Mouse (Mus musculus) hindbrain, embryonic 16.5 days (tissue): Measurements from ENCODE around the gene Spock1. TPM values are rescaled to one million over a fixed set of nuclear protein-coding genes. Genes with fewer than 3 reads are reported as not detected.
"Not testable (repeated sequence)": the region's sequence is repeated elsewhere in the genome, so short reads cannot be mapped to it uniquely, and the experiment has no call there.

Source experiments
- ATAC-seq: fragments of 200-750 bp; cut with Nextera tagmentation; 2 replicates; pipeline ENCODE4 v1.8.0; 2017; ENCODE audit warnings: moderate TSS enrichment, moderate library complexity
- H3K27ac ChIP-seq: fragments of 300-500 bp; sonication (generic); 2 replicates; pipeline ENCODE4 v1.5.1; 2014; ENCODE audit warnings: low read depth, mild to moderate bottlenecking, control low read depth, low read length, moderate library complexity
- H3K27me3 ChIP-seq: fragments of 300-500 bp; sonication (generic); replicated peaks from 2 replicates; pipeline ENCODE4 v1.6.1; 2014; ENCODE audit warnings: low read length; ENCODE audit not compliant: control insufficient read depth, insufficient read depth
- H3K36me3 ChIP-seq: fragments of 300-500 bp; sonication (generic); 2 replicates; pipeline ENCODE4 v1.6.1; 2014; ENCODE audit warnings: mild to moderate bottlenecking, low read length, moderate library complexity, mixed read lengths; ENCODE audit not compliant: control insufficient read depth, insufficient read depth
- H3K4me1 ChIP-seq: fragments of 300-500 bp; sonication (generic); 2 replicates; pipeline ENCODE4 v1.6.1; 2014; ENCODE audit warnings: low read depth, low read length; ENCODE audit not compliant: control insufficient read depth, insufficient read depth
- H3K4me2 ChIP-seq: fragments of 300-500 bp; sonication (generic); 2 replicates; pipeline ENCODE4 v1.6.1; 2014; ENCODE audit warnings: mild to moderate bottlenecking, low read length, control low read depth, moderate library complexity
- H3K4me3 ChIP-seq: fragments of 300-500 bp; sonication (generic); 2 replicates; pipeline ENCODE4 v1.5.1; 2014; ENCODE audit warnings: mild to moderate bottlenecking, low read length, control low read depth, moderate library complexity
- H3K9ac ChIP-seq: fragments of 300-500 bp; sonication (generic); 2 replicates; pipeline ENCODE4 v1.6.1; 2014; ENCODE audit warnings: low read depth, mild to moderate bottlenecking, control low read depth, low read length, moderate library complexity
- H3K9me3 ChIP-seq: fragments of 300-500 bp; sonication (generic); 2 replicates; pipeline ENCODE4 v1.6.1; 2014; ENCODE audit warnings: mild to moderate bottlenecking, low read length, moderate library complexity; ENCODE audit not compliant: control insufficient read depth
- WGBS: fragments of 180-500 bp; shearing (Covaris S2); extraction: QIAGEN DNeasy Blood & Tissue Kit; methylation state at CpG from one replicate; pipeline ENCODE4 v1.1.7; 2014; 5-methylcytosine and 5-hydroxymethylcytosine counted together
- polyA plus RNA-seq: library from polyadenylated mRNA; unstranded; fragments of >200 nt; fragmentation: Nextera tagmentation; extraction: Ambion mirVana; gene quantifications from 2 replicates; pipeline ENCODE4 v1.2.1, GENCODE M21; 2015

Spock1 gene
- polyA plus RNA-seq, 1 experiment from 2014 or later, result 83.3 TPM

DNA sequence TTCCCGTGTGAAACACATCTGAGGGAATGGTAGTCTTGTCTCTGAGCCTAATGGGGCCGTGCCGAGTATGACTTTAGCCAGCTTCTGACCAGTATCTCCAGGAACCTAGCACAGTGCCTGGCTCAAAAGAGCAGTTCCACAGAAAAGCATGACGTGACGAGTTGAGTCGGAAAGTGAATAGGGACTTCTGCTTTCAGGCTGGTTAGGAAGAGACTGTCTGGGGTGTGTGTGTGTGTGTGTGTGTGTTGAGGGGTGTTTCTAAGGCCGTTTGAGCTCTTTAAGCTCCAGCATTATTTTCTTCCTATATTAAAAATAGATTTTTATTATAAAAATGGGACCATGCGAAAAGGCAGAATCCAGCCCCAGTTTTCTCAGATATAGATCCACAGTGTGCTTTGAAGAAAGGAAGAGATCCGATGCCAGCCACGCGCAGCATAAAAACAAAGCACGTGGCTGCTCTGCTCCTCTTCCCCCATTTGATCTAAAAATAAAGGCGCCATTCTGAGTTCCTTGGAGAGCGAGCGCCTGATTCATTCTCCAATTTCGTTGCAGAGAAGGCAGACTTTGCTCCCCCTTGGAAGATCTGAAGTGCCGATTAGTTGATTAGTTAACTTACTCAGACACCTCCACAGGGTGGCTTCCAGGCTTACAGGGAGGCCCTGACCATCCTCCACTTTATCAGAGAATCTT lies 288.9 kb downstream of the Spock1 start:
- Histone ChIP-seq H3K9me3 (no peaks in the 10 kb centered on the region), H3K27ac (no peak overlapping the region), H3K36me3 (no peaks in the 10 kb centered on the region), H3K27me3 (no peaks in the 10 kb centered on the region), H3K4me2 (no peak overlapping the region), H3K9ac (no peak overlapping the region), H3K4me3 (no peak overlapping the region), H3K4me1 (no peaks in the 10 kb centered on the region)
- no peak for ATAC-seq
- WGBS, result 75% methylated on average over 17 of the region's 17 CpGs

- peak; percentile 53 for ATAC-seq
- no peaks in the 10 kb centered on the region; the same call in 1 of the 2 replicates for H3K4me1 ChIP-seq
- no peak overlapping the region for H3K9ac ChIP-seq
- no peak overlapping the region for H3K27ac ChIP-seq
- H3K27me3 ChIP-seq, result no peaks in the 10 kb centered on the region
- H3K36me3 ChIP-seq, result no peaks in the 10 kb centered on the region
- WGBS, result 37% methylated on average over 11 of the region's 11 CpGs
- no peak overlapping the region for H3K4me2 ChIP-seq
- H3K4me3 ChIP-seq, result no peak overlapping the region
- H3K9me3 ChIP-seq, result peaks cover 5% of the 10 kb centered on the region; the same call in 1 of the 2 replicates
Observed at GRCm38 (mm10) chr13:57611326-57612171, 296.6 kb downstream of the Spock1 start.

DNA sequence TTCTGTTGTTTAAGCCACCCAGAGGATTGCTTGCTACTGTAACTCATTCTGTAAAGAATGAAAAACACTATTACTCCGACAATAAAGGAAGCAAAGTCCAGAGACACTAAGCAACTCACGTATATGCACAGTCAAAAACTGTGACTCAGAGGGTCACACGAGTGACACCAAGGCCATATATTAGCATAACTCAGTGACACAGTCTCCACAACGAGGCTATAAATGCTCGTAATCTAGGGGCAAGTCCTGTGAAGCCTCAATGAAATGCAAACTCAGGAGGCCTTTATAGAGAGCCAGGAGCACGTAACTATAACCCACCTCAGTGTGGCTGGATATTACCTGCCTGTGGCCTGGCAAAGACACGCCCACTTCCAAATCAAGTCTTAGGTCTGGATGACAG lies 298.2 kb downstream of the Spock1 start:
- H3K4me3 ChIP-seq, result no peak overlapping the region
- WGBS, result 83% methylated on average over 7 of the region's 7 CpGs
- ATAC-seq, result no peak
- no peak overlapping the region for H3K4me2 ChIP-seq
- no peaks in the 10 kb centered on the region; the same call in 1 of the 2 replicates for H3K4me1 ChIP-seq
- H3K9ac ChIP-seq, result no peak overlapping the region
- no peaks in the 10 kb centered on the region for H3K36me3 ChIP-seq
- no peak overlapping the region for H3K27ac ChIP-seq
- peaks cover 5% of the 10 kb centered on the region; the same call in 1 of the 2 replicates for H3K9me3 ChIP-seq
- no peaks in the 10 kb centered on the region for H3K27me3 ChIP-seq

DNA sequence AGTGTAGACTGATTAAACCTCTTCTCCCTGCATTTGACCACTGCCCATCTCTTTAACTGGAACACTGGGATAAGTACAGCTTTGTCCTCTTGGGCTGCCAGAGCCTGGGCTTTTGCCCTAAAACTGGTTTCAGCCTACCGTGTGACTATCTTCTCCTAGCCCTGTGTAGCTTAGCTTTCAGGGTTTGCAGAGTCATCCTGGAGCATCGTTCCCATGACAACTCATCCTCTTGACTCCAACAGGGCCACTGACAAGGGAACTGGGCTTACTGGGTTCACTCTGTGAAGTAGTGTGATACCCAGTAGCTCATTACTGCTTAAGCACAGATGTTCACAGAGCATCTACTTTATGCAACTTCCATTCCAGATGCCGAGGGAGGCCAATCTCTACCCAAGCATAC lies 303.7 kb downstream of the Spock1 start:
- no peaks in the 10 kb centered on the region; the same call in 1 of the 2 replicates for H3K27me3 ChIP-seq
- no peak overlapping the region for H3K9ac ChIP-seq
- no peak overlapping the region for H3K27ac ChIP-seq
- H3K9me3 ChIP-seq, result peaks cover 5% of the 10 kb centered on the region; the same call in 1 of the 2 replicates
- 0 out of 2 replicates have a peak, but pooled peaks cover 2% of the 10 kb centered on the region for H3K4me1 ChIP-seq
- ATAC-seq, result no peak
- no peak overlapping the region for H3K4me3 ChIP-seq
- H3K4me2 ChIP-seq, result no peak overlapping the region
- no peaks in the 10 kb centered on the region for H3K36me3 ChIP-seq
- 77% methylated on average over 3 of the region's 3 CpGs for WGBS

DNA sequence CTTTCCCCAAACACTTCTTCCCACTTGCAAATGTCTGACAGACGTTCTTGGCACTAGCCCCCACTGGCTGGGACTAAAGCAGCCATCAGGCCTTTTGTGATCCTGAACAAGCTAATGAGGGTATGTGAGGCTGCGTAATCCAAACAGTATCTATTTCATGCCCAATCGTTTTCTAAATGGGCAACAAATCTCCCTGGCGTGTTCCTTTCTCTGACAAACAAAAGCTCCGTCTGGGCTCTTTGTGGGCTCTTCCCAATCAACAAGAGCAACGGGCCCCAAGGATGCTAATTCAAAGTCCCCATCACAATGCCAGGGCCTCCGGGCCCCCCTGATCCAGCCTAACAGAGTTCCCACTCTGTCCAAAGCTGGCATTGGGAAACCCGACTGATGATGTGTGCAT lies 304.9 kb downstream of the Spock1 start:
- 0 out of 2 replicates have a peak, but pooled peaks cover 2% of the 10 kb centered on the region for H3K4me1 ChIP-seq
- H3K4me2 ChIP-seq, result no peak overlapping the region
- no peak overlapping the region for H3K4me3 ChIP-seq
- WGBS, result 25% methylated on average over 8 of the region's 8 CpGs
- H3K9me3 ChIP-seq, result no peaks in the 10 kb centered on the region
- peak; percentile 62 for ATAC-seq
- no peak overlapping the region for H3K9ac ChIP-seq
- H3K27ac ChIP-seq, result no peak overlapping the region
- no peaks in the 10 kb centered on the region; the same call in 1 of the 2 replicates for H3K27me3 ChIP-seq
- no peaks in the 10 kb centered on the region for H3K36me3 ChIP-seq

GRCm38 (mm10) chr13:57595761-57596051 lies 312.4 kb downstream of the Spock1 start:
- Histone ChIP-seq H3K9me3 (no peaks in the 10 kb centered on the region), H3K27ac (peak overlapping the region; percentile 73), H3K4me1 (peaks cover 14% of the 10 kb centered on the region), H3K27me3 (no peaks in the 10 kb centered on the region; the same call in 1 of the 2 replicates), H3K36me3 (no peaks in the 10 kb centered on the region), H3K4me2 (peak overlapping the region; percentile 40), H3K4me3 (no peak overlapping the region), H3K9ac (peak overlapping the region; percentile 35)
- no peak for ATAC-seq
- 59% methylated on average over 6 of the region's 6 CpGs for WGBS

DNA sequence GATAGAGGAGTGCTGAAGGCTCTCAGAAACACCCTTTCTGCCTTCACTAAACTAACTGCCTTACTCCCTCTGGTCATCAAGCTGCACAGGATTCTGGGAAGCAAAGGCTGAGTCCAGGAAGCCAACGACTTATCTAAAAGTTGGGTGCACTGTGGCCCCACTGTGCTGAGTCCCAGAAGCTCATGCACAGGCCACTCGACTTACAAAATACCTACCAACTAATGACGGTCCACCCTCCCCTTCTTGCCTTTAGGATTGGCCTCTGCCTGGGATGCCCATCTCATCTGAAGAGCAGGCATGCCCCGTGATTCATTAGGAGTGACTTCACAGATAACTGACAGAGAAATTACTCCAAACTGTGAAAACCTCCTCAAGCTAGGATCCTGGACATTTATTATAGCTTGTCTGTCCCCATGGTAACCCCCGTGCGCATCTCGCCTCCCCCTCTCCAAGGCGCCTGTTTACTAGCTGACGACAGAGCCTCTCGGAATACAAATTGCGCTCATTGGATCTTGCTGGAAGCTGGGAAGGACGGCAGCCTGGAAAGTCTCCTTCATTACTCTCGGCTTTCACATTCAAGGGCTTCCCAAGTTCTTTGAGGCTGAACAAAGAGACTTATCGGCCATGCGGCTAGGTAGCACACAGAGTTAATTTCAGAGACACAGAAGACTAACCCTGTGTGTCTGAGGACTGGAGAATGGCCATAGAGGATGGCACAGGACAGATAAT lies 312.9 kb downstream of the Spock1 start:
- no peaks in the 10 kb centered on the region for H3K36me3 ChIP-seq
- peak overlapping the region; percentile 40 for H3K4me2 ChIP-seq
- H3K4me3 ChIP-seq, result no peak overlapping the region
- peak overlapping the region; percentile 73 for H3K27ac ChIP-seq
- H3K27me3 ChIP-seq, result no peaks in the 10 kb centered on the region; the same call in 1 of the 2 replicates
- peaks cover 14% of the 10 kb centered on the region for H3K4me1 ChIP-seq
- ATAC-seq, result peak; percentile 89
- H3K9ac ChIP-seq, result peak overlapping the region; percentile 35
- no peaks in the 10 kb centered on the region for H3K9me3 ChIP-seq
- WGBS, result 23% methylated on average over 15 of the region's 15 CpGs

DNA sequence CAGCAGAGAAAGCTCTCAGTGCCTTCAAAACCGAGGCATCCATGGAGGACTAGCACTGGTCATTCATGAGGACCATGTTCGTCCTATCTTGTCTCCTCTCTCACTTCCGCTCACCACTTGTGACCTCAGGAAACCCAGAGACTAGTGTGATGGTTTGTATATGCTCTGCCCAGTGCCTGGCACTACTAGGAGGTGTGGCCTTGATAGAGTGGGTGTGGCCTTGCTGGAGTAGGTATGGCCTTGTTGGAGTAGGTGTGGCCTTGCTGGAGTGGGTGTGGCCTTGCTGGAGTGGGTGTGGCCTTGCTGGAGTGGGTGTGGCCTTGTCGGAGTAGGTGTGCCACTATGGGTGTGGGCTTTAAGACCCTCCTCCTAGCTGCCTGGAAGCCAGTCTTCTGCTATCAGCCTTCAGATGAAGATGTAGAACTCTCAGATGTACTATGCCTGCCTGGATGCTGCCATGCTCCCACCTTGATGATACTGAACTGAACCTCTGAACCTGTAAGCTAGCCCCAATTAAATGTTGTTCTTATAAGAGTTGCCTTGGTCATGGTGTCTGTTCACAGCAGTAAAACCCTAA lies 318.7 kb downstream of the Spock1 start:
- H3K4me3 ChIP-seq, H3K36me3 ChIP-seq, H3K9ac ChIP-seq, H3K4me2 ChIP-seq, H3K9me3 ChIP-seq, H3K27me3 ChIP-seq, ATAC-seq, H3K4me1 ChIP-seq: not testable (repeated sequence)
- H3K27ac ChIP-seq, result 0 out of 2 replicates have a peak overlapping the region, but pooled peaks have one; percentile 32
- WGBS, result 82% methylated on average over 4 of the region's 4 CpGs
